Mouse (Mus musculus) heart, embryonic 12.5 days (tissue): ENCODE measurements around the gene Samd14. TPM values are rescaled to one million over a fixed set of nuclear protein-coding genes. Genes with fewer than 3 reads are reported as not detected.
A peak's percentile ranks its signal among the peaks of the same experiment; 100 is the strongest.

ENCODE experiments used
- ATAC-seq: fragments of 200-750 bp; cut with Nextera tagmentation; 2 replicates; pipeline ENCODE4 v1.8.0; 2017; ENCODE audit warnings: moderate TSS enrichment, moderate library complexity; ENCODE audit not compliant: insufficient number of reproducible peaks, low FRiP score
- H3K27ac ChIP-seq: fragments of 300-500 bp; sonication (generic); 2 replicates; pipeline ENCODE4 v1.5.1; 2016; ENCODE audit warnings: mild to moderate bottlenecking, moderate library complexity; ENCODE audit not compliant: poor library complexity, severe bottlenecking
- H3K27me3 ChIP-seq: fragments of 300-500 bp; sonication (generic); replicated peaks from 2 replicates; pipeline ENCODE4 v1.6.1; 2016; ENCODE audit warnings: mild to moderate bottlenecking, moderate library complexity
- H3K36me3 ChIP-seq: fragments of 300-500 bp; sonication (generic); 2 replicates; pipeline ENCODE4 v1.6.1; 2016; ENCODE audit warnings: mild to moderate bottlenecking, moderate library complexity
- H3K4me1 ChIP-seq: fragments of 300-500 bp; sonication (generic); replicated peaks from 2 replicates; pipeline ENCODE4 v1.6.1; 2016; ENCODE audit warnings: mild to moderate bottlenecking
- H3K4me2 ChIP-seq: fragments of 300-500 bp; sonication (generic); 2 replicates; pipeline ENCODE4 v1.6.1; 2016; ENCODE audit warnings: mild to moderate bottlenecking, moderate library complexity
- H3K4me3 ChIP-seq: fragments of 300-500 bp; sonication (generic); 2 replicates; pipeline ENCODE4 v1.5.1; 2016; ENCODE audit warnings: mild to moderate bottlenecking
- H3K9ac ChIP-seq: fragments of 300-500 bp; sonication (generic); 2 replicates; pipeline ENCODE4 v1.6.1; 2016; ENCODE audit warnings: mild to moderate bottlenecking, moderate library complexity
- H3K9me3 ChIP-seq: fragments of 300-500 bp; sonication (generic); replicated peaks from 2 replicates; pipeline ENCODE4 v1.6.1; 2016; ENCODE audit warnings: mild to moderate bottlenecking, moderate library complexity
- WGBS: fragments of 180-500 bp; shearing (Covaris S2); methylation state at CpG from one replicate; pipeline ENCODE4 v1.1.7; 2016; 5-methylcytosine and 5-hydroxymethylcytosine counted together
- polyA plus RNA-seq: library from polyadenylated mRNA; unstranded; fragments of >200 nt; fragmentation: Nextera tagmentation; extraction: Ambion mirVana; gene quantifications from 2 replicates; pipeline ENCODE4 v1.2.1, GENCODE M21; 2016

The Samd14 gene
- polyA plus RNA-seq, 1 experiment from 2014 or later = 16.5 TPM

- H3K4me3 ChIP-seq = no peak overlapping the region
- no peak overlapping the region for H3K27ac ChIP-seq
- H3K4me1 ChIP-seq = peaks cover 27% of the 10 kb centered on the region
- peaks cover 29% of the 10 kb centered on the region for H3K27me3 ChIP-seq
- peaks cover 45% of the 10 kb centered on the region for H3K36me3 ChIP-seq
- ATAC-seq = no peak
- no peak overlapping the region for H3K9ac ChIP-seq
- WGBS = 83% methylated on average over 14 of the region's 14 CpGs
- no peaks in the 10 kb centered on the region for H3K9me3 ChIP-seq
- no peak overlapping the region for H3K4me2 ChIP-seq
Observed at GRCm38 (mm10) chr11:95038156-95038817, 28.6 kb downstream of the Samd14 start.

DNA sequence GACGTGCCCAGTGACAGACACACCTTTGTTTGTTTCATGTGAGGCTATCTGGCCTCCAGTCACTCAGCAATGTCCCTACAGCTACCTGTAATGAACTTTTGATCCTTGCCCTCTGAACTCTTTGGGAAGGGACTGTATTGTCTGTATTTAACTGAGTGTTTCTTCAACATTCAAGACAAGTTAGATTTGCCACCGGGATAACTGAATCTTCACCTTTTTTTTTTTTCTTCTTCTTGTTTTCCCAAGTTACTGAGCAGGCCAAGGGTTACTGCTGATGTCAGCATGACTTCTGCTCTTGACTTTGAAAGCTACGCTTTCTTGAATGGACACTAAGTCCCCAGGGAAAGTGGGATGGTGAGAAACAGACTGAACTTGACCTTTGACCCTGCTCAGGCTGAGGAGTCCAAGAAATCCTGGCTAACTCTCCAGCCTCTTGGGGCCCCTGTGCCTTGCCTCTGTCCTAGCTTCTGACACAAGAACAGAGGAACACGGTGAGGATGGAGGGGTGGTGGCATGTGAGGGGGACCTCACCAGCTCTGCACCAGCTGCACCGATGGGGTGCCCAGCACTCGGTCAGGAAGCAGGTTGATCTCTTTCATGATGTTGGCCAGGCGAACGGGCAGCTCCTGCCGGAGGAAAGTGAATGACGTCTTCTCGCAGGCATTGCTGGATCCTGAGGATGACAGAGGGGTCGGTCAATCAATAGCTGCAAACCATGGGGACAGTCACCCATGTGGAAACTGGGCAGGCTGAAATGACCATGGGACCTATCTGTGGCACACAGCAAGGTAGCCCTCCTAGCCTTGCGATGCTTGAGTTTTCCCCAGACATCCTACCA, 29.4 kb downstream of the Samd14 start:
- peaks cover 45% of the 10 kb centered on the region for H3K36me3 ChIP-seq
- H3K4me2 ChIP-seq = no peak overlapping the region
- no peak overlapping the region for H3K4me3 ChIP-seq
- H3K27me3 ChIP-seq = peaks cover 21% of the 10 kb centered on the region
- ATAC-seq = no peak
- H3K4me1 ChIP-seq = peaks cover 20% of the 10 kb centered on the region
- H3K9ac ChIP-seq = no peak overlapping the region
- H3K9me3 ChIP-seq = no peaks in the 10 kb centered on the region
- WGBS = 85% methylated on average over 13 of the region's 13 CpGs
- no peak overlapping the region for H3K27ac ChIP-seq

GRCm38 (mm10) chr11:95039766-95040165, 30.1 kb downstream of the Samd14 start:
- no peaks in the 10 kb centered on the region for H3K9me3 ChIP-seq
- peak overlapping the region; percentile 73; the same call in 1 of the 2 replicates for H3K27ac ChIP-seq
- no peak for ATAC-seq
- H3K4me3 ChIP-seq = peak overlapping the region; percentile 75; the same call in 1 of the 2 replicates
- H3K4me1 ChIP-seq = peaks cover 14% of the 10 kb centered on the region; the same call in 1 of the 2 replicates
- WGBS = 81% methylated on average over 4 of the region's 4 CpGs
- H3K27me3 ChIP-seq = peaks cover 14% of the 10 kb centered on the region
- H3K9ac ChIP-seq = peak overlapping the region; percentile 90
- H3K36me3 ChIP-seq = peaks cover 47% of the 10 kb centered on the region
- H3K4me2 ChIP-seq = peak overlapping the region; percentile 88

- WGBS = under 1% methylated on average over 20 of the region's 20 CpGs
- peaks cover 48% of the 10 kb centered on the region for H3K36me3 ChIP-seq
Observed at GRCm38 (mm10) chr11:95040491-95041138, 30.9 kb downstream of the Samd14 start.

DNA sequence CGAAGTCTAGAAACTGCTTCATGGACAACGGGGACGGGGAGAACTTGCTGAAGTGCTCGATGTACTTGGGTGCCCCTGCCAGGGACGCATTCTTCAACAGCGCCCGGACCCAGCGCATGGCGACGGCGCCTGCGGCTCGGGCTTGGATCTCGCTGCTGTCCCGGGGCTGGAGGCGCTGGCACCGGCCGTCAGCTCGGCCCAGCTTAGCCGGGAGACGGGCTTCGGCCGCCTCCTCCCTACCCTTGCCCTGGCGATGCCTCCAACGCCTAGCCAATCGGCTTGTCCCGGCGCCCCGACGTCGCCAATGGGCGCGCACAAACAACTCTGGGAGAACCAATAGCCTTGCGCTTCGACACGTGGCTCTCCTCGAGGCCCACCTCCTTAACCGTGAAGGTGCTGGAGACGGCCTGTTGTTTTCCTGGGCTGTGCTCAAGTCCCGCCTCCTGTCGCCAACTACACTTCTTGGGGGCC, 31.5 kb downstream of the Samd14 start, which contains the start of gene Pdk2:
Pdk2 (minus strand) TSS at position 216 of the 471 bp plus-strand sequence.
- peaks cover 5% of the 10 kb centered on the region; the same call in 1 of the 2 replicates for H3K27me3 ChIP-seq
- peak within 1 kb of the TSS; percentile 90 for H3K9ac ChIP-seq
- peak within 1 kb of the TSS; percentile 75 for H3K4me3 ChIP-seq
- peak within 1 kb of the TSS; percentile 73 for H3K27ac ChIP-seq
- peaks cover 14% of the 10 kb centered on the region; the same call in 1 of the 2 replicates for H3K4me1 ChIP-seq
- under 1% methylated on average over 41 of the region's 41 CpGs for WGBS
- peak; percentile 97 for ATAC-seq
- peak within 1 kb of the TSS; percentile 88 for H3K4me2 ChIP-seq
- H3K9me3 ChIP-seq = no peaks in the 10 kb centered on the region
- peaks cover 45% of the 10 kb centered on the region for H3K36me3 ChIP-seq

More at GRCm38 (mm10) chr11:95040491-95041138, 30.9 kb downstream of the Samd14 start:
- peaks cover 14% of the 10 kb centered on the region; the same call in 1 of the 2 replicates for H3K4me1 ChIP-seq
- H3K27me3 ChIP-seq = peaks cover 11% of the 10 kb centered on the region
- H3K9me3 ChIP-seq = no peaks in the 10 kb centered on the region
- peak overlapping the region; percentile 75 for H3K4me3 ChIP-seq
- H3K4me2 ChIP-seq = peak overlapping the region; percentile 88
- peak overlapping the region; percentile 73 for H3K27ac ChIP-seq
- peak overlapping the region; percentile 90 for H3K9ac ChIP-seq
- ATAC-seq = peak; percentile 63

- Histone ChIP-seq H3K27me3 (no peaks in the 10 kb centered on the region; the same call in 1 of the 2 replicates), H3K4me3 (peak overlapping the region; percentile 75), H3K27ac (no peak overlapping the region), H3K36me3 (peaks cover 36% of the 10 kb centered on the region), H3K4me1 (peaks cover 14% of the 10 kb centered on the region; the same call in 1 of the 2 replicates), H3K9me3 (no peaks in the 10 kb centered on the region), H3K9ac (peak overlapping the region; percentile 48), H3K4me2 (peak overlapping the region; percentile 88)
- WGBS = 2% methylated on average over 11 of the region's 11 CpGs
- ATAC-seq = 0 out of 2 replicates have a peak, but pooled peaks have one; percentile 26
Observed at GRCm38 (mm10) chr11:95042096-95042495, 32.4 kb downstream of the Samd14 start.

DNA sequence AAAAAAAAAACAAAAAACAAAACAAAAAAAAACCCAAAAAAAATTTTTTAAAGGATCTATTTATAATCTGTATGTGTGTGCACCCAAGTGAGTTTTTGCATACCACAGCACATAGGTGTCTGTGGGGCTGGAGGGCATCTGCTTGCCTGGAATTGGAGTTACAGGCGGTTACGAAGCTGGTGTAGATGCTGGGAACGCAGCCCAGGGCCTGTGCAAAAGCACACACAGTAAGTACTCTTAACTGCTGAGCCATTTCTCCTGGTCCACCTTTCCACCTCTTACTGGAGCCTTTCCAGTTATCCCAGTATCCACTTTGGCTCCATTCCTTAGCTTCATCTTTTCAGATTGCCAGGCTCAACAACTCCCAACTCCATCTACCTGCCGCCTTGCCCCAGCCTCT, 33.4 kb downstream of the Samd14 start:
- no peak for ATAC-seq
- no peaks in the 10 kb centered on the region for H3K9me3 ChIP-seq
- no peaks in the 10 kb centered on the region; the same call in 1 of the 2 replicates for H3K27me3 ChIP-seq
- H3K4me3 ChIP-seq = no peak overlapping the region
- H3K4me2 ChIP-seq = no peak overlapping the region
- WGBS = 78% methylated on average over 4 of the region's 4 CpGs
- no peak overlapping the region for H3K27ac ChIP-seq
- peaks cover 14% of the 10 kb centered on the region; the same call in 1 of the 2 replicates for H3K4me1 ChIP-seq
- no peak overlapping the region for H3K9ac ChIP-seq
- H3K36me3 ChIP-seq = peaks cover 26% of the 10 kb centered on the region

DNA sequence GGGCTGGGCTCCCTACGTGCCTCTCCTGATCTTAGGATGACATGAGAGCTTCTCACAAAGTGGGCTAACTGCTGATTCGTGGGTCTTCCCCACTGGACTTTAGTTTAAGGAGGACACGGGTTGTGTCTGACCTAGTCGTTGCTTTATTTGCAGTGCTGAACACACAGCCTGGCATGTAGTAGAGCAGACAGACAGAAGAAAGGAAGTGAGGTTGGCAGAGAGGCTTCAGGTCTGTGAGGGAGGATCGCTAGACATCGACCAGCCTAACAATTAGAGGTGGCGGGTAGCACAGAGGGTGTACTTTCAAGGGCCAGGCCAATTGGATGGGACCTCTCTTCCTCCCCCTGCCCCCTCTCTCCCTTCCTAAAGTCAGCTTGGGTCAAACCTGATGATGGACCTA, 33.9 kb downstream of the Samd14 start:
- no peaks in the 10 kb centered on the region for H3K9me3 ChIP-seq
- 45% methylated on average over 7 of the region's 7 CpGs for WGBS
- no peak for ATAC-seq

DNA sequence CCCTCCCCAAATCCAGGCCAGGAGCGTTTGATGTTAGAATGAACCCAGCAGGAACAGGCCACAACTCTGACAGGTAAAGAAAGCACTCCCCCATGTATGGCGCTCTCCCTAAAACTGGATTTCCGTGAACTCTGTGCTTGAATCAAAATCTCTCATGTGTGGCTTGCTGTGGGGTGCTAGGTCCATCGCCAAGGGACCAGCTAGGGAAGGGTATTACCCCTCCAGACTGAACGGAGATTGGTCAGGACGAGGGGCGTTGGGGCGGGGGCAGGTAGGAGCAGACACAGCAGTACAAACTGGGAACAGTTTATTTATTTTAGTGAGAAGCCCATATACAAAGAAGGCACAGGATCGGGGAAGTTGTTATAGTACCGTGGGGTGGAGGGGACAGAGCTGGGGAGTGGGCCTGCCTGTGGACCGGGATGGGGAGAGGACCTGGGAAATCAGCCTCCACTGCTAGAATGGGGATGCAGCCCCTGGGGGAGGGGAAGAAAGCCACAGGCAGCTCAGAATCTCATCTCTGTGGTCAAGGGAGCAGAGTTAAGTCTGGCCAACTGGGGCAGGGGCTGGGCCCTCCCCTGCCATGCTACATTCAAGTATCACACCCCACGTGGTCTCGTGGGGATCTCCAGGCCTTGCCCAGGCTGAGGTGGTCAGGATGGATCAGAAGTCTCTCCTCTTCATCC, 34.6 kb downstream of the Samd14 start:
- Histone ChIP-seq H3K36me3 (peaks cover 14% of the 10 kb centered on the region), H3K27me3 (no peaks in the 10 kb centered on the region; the same call in 1 of the 2 replicates), H3K4me1 (peaks cover 14% of the 10 kb centered on the region; the same call in 1 of the 2 replicates), H3K27ac (no peak overlapping the region), H3K9ac (no peak overlapping the region), H3K4me3 (no peak overlapping the region), H3K4me2 (no peak overlapping the region), H3K9me3 (no peaks in the 10 kb centered on the region)
- 54% methylated on average over 12 of the region's 13 CpGs for WGBS
- no peak for ATAC-seq

More for the DNA sequence above, 33.9 kb downstream of the Samd14 start:
- Histone ChIP-seq H3K36me3 (peaks cover 21% of the 10 kb centered on the region), H3K4me1 (peaks cover 14% of the 10 kb centered on the region; the same call in 1 of the 2 replicates), H3K4me2 (no peak overlapping the region), H3K27ac (no peak overlapping the region), H3K4me3 (no peak overlapping the region), H3K9ac (no peak overlapping the region), H3K27me3 (no peaks in the 10 kb centered on the region; the same call in 1 of the 2 replicates)
